Mouse (Mus musculus) left cerebral cortex, postnatal 4 days (tissue): ENCODE measurements around the gene Tubgcp6. TPM values are rescaled to one million over a fixed set of nuclear protein-coding genes. Genes with fewer than 3 reads are reported as not detected.

Experiments
- DNase-seq: peaks from one replicate; pipeline ENCODE4 v3.0.0-alpha.2; 2022
- intact Hi-C: fragments of 180-260 bp; cut with DNase I; formaldehyde crosslinking; loops from one replicate; pipeline ENCODE4 v1.15.1; 2025
- total RNA-seq, 2 experiments: library from RNA; stranded (reverse); gene quantifications; 2 replicates each; pipeline ENCODE4 v1.2.3; 2021

The Tubgcp6 gene
- total RNA-seq, 2 experiments from 2014 or later, result 36.9 to 42.1 TPM

DNA sequence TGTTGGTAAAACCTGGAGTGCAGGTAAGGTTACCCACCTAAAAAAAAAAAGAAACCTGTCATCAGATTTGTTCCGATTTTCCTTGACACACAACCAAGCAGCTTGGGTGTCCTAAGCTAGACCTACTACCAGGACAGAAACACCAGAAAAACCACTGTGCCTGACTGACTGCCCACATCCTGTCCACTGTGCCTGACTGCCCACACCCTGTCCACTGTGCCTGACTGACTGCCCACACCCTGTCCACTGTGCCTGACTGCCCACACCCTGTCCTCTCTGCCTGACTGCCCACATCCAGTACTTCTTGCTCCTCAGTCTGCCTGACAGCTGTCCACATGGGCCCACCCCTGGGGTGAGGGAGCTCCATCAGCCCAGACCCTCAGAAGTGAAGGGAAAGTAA lies 15.9 kb downstream of the Tubgcp6 start:
- intact Hi-C loops, result no loop called here
- DNase-seq, result no peak

DNA sequence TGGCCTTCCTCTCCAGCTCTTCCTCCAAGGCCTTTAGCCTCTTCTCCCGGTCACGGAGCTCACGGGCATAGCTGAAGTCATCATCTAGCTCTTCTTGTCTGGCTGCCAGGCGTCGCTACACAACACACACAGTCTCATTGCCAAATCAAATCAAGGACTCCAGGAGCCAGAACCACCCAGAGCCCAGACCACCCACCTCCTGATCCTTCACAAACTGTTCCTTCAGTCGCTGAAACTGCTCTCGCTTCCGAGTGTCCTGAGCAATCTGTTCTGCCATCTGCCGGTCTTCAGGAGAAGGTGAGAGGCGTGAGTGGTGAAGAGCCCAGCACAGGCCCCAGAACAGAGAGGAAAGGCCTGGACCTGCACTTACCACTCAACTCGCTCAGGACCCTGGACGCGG lies 16.8 kb downstream of the Tubgcp6 start:
- peak; percentile 43 for DNase-seq
- intact Hi-C loops, result no loop called here

DNA sequence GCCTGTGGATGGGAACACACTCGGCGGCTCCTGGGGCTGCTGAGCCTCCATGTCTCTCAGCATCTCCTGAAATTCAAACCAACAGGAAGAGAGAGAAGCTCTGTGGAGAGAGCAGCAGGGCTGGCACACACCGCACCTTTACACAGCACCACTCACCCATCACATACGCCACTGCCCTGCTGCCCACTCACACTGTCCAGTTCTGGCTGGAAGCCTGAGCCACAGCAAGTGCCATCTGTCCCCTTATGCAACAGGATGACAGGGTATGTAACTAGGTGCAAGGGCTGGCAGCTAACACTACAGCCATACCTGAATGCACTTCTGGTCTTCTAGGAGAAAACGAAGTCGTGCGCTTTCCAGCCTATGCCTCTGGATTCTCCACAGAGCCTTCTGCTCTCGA lies 18.5 kb downstream of the Tubgcp6 start:
- intact Hi-C loops, result no loop called here
- peak; percentile 72 for DNase-seq

DNA sequence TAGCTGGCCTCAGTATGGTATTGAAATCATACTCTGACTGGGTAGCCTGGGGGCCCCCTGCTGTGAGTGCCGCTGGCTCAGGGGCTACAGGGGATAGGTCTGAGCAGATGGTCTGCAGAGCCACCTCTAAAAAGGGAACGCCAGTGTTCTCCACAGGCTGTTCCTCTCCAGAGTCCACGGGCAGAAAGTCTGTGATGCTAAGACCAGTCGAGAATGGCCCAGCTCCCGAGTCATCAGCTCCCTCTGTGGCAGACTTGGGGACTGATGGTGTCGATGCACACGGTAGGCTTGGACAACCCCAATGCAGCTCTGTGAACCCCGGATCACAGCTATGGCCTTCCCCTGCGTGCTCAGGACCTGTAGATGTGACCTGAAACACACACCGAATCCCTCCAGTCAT lies 19.0 kb downstream of the Tubgcp6 start:
- intact Hi-C loops, result no loop called here
- no peak for DNase-seq

DNA sequence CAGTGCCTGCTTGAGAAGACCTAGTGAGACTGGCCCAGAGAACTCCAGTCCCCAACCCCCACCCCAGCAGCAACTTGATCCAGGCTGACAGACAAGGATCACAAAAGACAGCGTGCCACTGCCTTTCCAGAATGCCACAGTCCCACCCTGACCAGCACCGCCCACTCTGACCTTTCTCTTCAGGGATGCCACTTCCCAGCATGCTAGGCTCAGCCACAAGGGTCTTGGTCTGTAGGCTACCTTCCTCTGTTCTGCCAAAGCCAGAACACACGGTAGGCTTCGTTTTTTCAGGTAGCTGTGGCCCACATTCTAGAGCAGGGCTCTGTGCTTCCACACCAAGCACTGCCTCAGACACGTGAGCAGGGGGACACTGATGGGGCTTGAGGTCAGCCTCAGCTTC lies 20.3 kb downstream of the Tubgcp6 start:
- intact Hi-C loops, result no loop called here
- DNase-seq, result no peak

DNA sequence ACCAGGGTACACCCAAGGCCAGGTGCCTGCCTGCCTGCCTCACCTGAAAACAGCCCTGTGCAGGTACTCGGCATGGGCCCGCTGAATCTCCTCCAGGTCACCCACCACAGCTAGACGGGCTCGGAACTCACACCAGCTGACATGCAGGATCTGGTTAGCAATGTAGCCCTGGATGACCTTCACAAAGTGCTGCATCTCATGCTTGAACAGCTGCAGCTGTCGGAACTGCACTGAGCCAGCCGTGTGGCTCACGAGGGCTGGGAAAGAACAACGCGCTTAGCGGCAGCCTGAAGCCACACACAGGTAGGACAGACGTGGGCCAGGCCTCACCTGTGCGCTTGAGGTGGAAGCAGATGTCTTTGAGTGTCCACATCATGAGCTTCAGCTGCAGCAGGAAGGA lies 22.1 kb downstream of the Tubgcp6 start:
- DNase-seq, result no peak
- intact Hi-C loops, result no loop called here

DNA sequence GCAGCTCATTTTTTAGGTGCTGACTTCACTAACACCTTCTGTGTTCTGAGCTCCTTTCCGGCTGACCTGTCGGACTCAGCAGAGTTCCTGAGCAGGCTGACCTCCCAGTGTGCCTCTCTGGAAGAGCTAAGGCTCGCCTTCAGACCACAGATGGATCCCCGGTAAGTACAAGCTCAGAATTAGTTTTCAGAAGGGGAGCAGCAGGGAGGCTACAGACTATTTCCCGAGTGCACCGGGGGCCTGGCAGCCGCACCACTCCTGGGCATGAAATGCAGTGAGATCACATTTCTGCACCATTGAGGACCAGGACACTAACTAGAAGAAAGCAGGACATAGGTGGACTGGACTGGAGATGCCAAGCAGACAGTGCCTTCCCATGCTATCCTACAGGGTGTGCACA lies 24.3 kb downstream of the Tubgcp6 start:
- no peak for DNase-seq
- intact Hi-C loops, result no loop called here

DNA sequence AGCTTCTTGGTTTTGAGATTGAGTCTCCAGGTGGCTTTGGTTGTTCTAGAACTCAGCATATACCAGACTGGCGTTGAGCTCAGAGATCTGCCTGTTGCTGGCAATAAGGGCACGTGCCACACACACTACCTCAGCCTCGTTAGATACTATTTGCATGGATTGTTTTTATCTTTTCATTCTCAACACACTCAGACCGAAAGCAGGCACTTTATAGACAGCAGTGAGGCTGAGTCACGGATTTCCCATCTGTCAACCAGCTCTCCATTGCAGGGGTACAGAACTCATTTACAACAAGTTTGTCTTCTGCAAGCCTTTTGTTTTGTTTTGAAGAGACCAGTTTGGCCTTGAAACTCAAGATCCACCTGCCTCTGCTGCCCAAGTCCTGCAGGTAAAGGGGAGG lies 25.5 kb downstream of the Tubgcp6 start:
- intact Hi-C loops, result no loop called here
- DNase-seq, result no peak

DNA sequence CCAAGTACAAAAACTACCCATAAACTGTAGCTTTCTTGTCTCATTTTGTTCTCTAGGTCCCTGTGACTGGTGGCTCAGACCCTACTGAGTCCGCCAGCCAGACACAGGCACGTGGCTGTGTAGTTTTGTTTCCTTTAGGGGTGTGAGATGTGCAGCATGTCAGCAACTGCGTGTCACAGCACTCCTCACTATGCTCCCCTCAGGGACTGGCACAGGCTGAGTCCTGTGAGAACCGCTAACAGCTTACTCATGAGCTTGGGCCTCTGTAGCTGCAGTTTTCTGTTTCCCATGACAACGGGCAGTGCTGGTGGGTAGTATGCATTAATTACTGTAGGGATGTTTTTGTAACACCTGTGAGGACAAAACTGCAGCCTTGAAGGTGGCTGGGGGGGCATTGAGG lies 30.7 kb downstream of the Tubgcp6 start:
- no peak for DNase-seq
- intact Hi-C loops, result no loop called here

DNA sequence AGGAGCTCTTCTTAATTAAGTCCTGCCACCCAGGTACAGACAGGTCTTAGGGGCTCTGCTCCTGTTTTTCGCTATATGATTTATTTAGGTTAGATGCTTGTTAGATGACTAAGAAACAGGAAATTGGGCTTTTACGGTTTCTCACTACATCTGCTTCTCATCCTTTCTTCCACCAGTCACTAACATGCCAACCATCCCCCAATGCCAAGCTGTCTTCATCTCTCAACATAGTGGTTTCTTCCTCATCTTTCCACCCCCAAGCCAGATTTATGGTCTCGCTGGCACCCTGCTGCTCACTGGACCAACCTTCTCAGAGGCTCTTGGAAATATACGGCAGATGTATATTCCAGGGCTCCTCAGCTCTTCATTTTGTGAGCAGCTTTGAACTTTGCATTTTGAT lies 32.2 kb downstream of the Tubgcp6 start:
- DNase-seq, result no peak
- intact Hi-C loops, result no loop called here

DNA sequence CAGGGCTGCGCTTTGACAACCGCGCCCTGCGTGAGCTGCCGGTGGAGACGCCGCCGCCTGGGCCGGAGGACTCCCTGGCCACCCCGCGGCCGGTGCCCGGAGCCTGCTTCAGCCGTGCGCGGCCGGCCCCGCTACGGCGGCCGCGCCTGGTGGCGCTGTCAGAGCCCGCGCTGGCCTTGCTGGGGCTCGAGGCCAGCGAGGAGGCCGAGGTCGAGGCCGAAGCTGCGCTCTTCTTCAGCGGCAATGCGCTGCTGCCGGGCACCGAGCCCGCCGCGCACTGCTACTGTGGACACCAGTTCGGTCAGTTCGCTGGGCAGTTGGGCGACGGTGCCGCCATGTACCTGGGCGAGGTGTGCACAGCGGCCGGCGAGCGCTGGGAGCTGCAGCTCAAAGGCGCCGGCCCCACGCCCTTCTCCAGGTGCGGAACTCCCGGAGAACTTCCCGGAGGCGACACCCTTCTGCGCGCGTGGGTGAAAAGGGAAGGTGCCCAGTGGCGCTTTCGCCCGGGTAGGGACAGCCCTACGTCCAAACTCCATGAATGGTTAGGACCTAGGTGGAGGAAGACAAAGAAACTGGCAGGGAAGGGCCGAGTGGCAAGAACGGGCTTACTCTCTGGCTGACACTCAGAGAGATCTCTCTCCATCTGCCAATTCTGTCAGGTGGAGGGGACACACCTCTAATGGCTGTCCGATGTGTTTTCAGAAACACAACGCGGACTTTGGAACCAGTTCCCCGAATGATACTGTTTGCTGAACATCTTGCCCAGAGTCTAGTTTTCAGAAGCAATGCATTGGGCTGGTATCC lies 33.5 kb downstream of the Tubgcp6 start:
- intact Hi-C loops, result loop anchor here (10.0 kb wide), 1 partner anchor 265 kb away; no protein-coding TSS in a partner anchor
- peak; percentile 28 for DNase-seq

DNA sequence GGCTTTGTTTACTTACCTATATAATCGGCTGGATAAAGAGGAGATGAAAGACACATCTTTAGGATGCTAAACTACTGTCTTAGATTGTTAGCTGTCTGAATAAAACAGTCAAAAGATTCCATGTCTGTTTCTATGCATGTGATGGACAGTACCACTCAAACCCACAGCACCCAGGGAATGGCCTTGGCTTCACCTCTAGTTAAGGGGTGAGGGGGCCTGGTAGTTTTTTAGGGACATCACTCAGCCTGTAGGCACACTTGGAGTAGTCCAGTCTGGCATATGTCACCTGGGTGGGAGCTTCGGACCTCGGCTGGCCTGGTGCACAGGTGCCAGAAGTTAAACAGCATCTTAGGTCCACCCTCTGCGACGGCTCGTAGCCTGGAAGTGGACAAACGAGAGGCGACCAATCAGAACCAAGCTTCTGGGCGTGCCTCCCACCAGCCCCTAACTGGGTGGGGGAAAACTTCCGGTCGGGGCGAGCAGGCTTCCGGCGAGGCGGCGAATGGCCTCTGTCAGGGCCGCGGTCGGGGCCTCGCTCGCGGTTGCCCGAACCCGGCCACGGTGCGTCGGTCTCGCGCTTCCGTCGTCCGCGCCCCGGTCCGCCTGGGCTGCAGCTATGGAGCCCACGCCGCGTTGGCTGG lies 34.2 kb downstream of the Tubgcp6 start, which contains the start of gene Selenoo:
TSS of gene Selenoo (plus strand) at position 478 of the 641 bp plus-strand sequence.
- intact Hi-C loops, result loop anchor here (10.0 kb wide), 1 partner anchor 264 kb away; no protein-coding TSS in a partner anchor
- DNase-seq, result peak; percentile 92

DNA sequence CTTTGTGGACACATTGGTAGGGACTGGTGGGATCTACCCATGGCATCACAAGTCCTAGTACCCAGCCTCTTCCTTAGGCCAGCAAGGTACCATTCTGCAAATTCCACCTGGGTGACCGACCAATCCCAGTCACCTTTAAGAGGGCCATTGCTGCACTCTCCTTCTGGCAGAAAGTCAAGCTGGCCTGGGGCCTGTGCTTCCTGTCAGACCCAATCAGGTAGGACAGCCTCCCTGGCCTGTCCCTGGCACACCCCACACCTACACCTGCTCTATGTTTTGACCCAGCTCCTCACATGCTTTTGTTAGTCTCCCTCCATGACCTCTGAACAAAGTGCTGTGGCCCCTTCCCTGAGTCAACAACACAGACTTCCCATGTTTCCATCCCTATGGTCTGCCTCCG lies 38.1 kb downstream of the Tubgcp6 start:
- intact Hi-C loops, result loop anchor here (10.0 kb wide), 1 partner anchor 260 kb away; no protein-coding TSS in a partner anchor
- no peak for DNase-seq

DNA sequence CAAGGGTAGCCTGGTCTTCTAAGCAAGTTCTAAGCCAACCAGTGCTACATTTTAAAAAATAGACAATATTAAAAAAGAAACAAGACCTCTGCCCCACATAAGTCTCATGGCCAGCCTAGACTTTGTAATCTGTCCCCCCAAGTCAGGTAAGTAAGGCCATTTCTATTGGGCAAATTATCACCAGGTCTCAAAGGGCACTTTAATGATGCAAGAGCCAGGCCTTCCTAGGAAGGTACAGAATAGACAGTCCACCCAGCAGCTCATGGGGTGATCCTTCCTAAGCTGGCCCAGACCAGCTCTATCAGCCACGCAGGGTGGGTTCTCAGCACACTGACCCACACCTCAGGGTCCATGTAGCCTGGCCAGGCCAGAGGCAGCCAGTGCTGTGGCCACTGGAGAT lies 39.0 kb downstream of the Tubgcp6 start:
- intact Hi-C loops, result loop anchor here (10.0 kb wide), 1 partner anchor 259 kb away; no protein-coding TSS in a partner anchor
- DNase-seq, result no peak

DNA sequence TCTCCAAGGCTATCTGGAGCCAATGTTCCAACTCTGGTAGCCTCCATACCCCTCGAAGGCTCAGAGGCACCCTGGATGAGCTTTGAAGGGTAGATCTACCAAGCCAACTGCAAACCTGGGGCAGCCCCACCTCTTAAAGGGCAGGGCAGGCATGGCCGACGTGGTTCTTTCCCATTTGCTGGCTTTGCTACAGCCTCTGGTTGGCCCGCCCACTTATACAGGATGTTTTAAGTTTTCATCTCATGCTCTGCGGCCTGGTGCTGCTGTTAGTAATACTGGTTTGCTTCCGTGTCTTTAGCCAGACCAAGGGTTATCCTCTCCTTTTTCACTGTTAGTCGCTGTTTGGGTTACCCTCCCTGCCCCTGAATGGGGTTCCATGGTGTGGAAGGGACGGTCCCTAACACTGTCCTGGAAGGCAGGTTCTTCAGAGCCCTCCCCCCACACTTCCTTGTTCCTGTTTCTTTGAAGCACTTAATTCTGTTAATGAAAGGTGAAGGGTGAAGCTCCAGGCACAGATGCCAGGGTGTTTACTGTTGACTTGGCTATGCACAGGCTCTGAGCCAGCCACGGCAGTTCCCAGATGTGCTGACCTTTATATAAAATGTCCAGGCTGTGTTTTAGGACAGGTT lies 44.6 kb downstream of the Tubgcp6 start:
- intact Hi-C loops, result no loop called here

DNA sequence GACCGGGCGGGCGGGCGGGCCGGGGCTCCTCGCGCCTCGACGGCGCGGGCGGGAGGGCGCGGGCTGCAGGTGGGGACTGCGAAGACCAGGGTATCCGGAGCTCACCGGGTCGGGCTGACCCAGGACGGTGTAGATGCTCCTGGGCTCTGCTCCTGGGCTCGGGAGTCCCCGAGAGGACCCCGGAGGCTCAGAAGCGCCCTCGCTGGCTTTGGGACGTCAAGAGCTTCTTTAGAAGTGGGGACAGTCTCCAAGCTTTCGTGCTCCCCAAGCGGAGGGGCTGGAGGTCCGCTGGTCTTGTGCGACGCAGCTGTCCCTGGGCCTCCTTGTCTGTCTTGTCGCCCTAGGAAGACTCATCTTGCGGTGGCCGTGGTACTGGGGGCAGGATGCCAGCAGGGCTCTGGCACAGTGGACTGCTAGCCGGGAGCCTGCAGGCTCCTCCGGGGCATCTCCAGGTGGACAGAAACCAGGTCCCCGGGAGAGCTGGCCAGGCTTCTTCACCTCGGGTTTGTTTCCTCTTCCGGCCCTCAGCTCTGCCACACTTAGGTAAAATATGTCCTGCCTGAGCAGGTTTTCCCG lies 46.7 kb downstream of the Tubgcp6 start:
- peak; percentile 66 for DNase-seq
- intact Hi-C loops, result no loop called here

More for the DNA sequence above, 44.6 kb downstream of the Tubgcp6 start:
- DNase-seq, result no peak

DNA sequence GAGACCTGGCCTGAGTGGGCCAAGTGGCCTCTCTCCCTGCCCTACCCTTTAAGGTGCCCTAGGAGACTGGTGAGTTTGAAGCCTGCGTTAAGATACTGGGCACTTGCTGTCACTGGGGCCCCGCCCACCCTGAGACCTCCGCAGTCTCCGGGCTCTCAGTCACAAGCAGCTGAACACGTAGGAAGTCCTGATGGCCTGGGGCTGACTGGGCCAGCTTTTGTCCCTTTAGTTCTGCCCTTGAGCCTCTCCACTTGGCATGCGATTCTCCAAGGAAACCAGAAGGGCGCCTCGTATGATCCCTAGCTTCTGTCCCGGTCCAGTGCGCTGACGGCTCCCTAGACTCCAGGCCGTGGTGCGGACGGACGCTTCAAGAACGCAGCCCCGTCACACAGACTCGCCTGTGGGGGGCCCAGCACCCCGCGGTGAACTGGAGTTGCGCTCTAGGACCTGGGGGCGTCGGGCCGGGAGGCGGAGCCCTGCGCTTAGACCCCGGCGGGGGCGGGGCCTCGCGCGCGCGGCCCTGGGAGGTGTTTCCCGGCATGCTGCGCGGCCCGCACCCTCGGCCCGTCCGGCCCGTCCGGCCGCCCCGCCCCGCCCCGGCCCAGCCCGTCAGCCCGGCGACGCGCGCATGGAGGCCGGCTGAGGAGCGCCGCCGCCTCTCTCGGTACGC lies 47.3 kb downstream of the Tubgcp6 start:
- intact Hi-C loops, result no loop called here
- DNase-seq, result peak; percentile 91

DNA sequence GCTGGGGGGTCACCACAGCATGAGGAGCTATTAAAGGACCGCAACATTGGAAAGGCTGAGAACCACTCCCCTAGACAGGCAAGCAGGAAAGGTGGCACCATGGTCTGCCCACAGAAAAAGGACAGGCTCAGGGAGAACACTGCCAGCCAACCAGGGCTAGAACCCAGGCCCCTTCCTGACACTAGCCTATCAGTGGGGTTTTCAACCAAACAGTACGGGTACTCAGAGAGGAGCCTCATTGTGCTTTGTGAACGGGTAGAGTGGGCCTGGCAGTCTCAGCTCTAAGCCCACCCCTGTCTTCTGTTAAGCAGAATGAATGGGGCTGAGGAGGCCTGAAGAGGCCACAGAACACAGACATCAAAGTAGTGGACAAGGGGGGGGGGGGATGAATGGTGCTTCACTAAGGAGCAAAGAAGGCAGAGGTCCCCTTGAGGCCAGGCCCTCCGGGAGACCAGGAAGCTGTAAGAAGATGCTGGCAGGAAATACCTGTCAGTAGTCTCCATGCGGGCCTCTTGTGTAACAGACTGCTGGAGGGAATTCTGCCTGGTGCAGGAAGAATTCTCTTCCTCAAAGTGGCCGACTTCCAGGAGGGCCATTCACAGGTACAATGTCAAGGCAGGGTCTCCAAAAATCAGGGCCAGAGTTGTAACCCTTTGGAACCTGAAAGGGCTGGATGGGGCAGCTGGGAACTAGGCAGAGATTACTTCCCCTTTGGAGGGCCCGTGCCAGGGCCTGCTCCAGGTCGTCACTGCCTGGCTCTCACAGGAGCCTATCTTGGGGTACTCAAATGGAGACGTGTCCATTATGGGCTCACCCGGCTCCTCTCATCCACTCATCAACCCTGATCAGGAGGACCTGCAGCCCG lies 48.1 kb downstream of the Tubgcp6 start, which contains the start of gene Trabd:
TSS of gene Trabd (plus strand) at position 512 of the 865 bp plus-strand sequence.
- intact Hi-C loops, result no loop called here
- no peak for DNase-seq

DNA sequence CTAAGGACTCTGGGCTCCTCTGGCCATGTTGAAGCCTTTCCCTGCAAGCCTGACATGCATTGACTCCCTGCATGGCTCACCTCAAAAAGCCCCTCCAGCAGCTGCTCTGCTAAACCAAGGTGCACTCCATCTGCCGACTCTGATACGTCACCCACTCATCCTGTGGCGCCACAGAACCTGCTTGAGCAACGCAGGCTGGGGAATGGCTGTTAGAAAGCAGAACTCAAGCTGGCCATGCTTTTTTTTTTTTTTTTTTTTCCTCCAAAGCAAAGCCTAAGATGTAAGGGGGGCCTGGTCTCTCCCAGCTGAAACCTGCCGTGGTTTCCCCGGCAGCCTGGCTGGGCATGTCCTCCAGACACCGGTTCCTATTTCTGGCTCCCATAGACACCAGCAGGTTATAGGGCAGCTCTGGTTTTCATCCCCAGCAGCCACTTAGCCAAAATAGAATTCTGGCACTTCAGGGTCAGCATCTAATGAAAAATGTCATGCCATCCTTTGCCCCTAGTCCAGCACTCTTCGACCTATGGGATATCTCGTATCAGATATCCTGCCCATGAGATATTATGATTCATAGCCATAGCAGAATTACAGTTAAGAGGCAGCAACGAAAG lies 48.8 kb downstream of the Tubgcp6 start:
- DNase-seq, result no peak
- intact Hi-C loops, result no loop called here
